Mouse (Mus musculus) erythroblast, embryonic 14.5 days (primary cell): ENCODE measurements around the gene Col25a1.

Experiments
- GATA1 ChIP-seq: IDR thresholded peaks from 2 replicates; pipeline ENCODE4 v1.6.1; 2012; ENCODE audit warnings: low read length, inconsistent platforms, mixed read lengths
- TAL1 ChIP-seq: IDR thresholded peaks from 3 replicates; pipeline ENCODE4 v1.6.1; 2012; ENCODE audit warnings: low read length, inconsistent platforms, mixed read lengths

DNA sequence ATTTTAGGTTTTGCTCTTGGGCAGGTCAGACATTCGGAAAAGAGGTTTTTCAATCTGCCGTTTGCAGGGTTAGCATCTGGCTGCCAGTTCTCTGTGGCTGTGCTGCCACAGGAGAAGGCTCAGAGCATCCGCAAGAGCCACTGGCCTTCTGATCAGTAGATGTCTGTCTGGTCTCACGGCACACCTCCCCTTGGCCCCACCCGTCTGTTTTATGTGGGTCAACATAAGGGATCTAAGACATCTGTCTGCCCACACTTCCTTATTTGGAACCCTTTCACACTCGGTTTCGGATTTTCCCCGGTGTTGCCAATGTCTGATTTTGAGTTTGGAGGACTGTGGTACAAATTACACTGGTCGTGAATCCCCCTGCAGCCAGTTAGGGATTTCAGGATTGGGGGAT is 26.8 kb upstream of the Col25a1 start:
- TF ChIP-seq TAL1 (no peak), GATA1 (no peak)
